Mouse (Mus musculus) CH12F3 (cell line): Measurements from ENCODE around the gene Morf4l2.
"Not testable (repeated sequence)": the region's sequence is repeated elsewhere in the genome, so short reads cannot be mapped to it uniquely, and the experiment has no call there.

ENCODE experiments used
- in situ Hi-C: fragments of 300-500 bp; cut with MboI; formaldehyde crosslinking; loops from 2 replicates; pipeline ENCODE4 v1.14.3; 2020; ENCODE audit warnings: low sequenced_read_pairs

Morf4l2 gene

GRCm38 (mm10) chrX:136707446-136708167 lies 35.9 kb downstream of the Morf4l2 start, which contains the start of gene Tceal1:
Gene Tceal1 (plus strand): TSS chrX:136707982.
- in situ Hi-C loops: no loop called here

- in situ Hi-C loops: no loop called here
Observed at GRCm38 (mm10) chrX:136693196-136693595, 50.3 kb downstream of the Morf4l2 start.

GRCm38 (mm10) chrX:136692294-136692675 lies 51.2 kb downstream of the Morf4l2 start:
- in situ Hi-C loops: no loop called here

GRCm38 (mm10) chrX:136691606-136692293 lies 51.7 kb downstream of the Morf4l2 start:
- in situ Hi-C loops: not testable (repeated sequence)
